ENCODE assay signal across 9 mouse cellular contexts in genomic region chr1:152555944-152556573, GRCm38 (mm10).
DNase-seq lines count a peak whose midpoint lies in the region; ATAC-seq and TF ChIP-seq lines count a peak whose summit lies in the region.
"Had no signal": no experiment of that assay in that cellular context is flagged by ENCODE, and none has a peak within 500 bp of the region (broad histone marks: within the 10 kb centered on the region; RNA-seq: fewer than 3 reads in every experiment).

No protein-coding gene starts in this region.

- no peak for TF ChIP-seq CTCF in testis, adult 2 months (IDR thresholded peaks at IDR 0.05; ENCODE audit: control insufficient read depth, insufficient read depth, insufficient replicate concordance, low read depth, low read length)

- H3K36me3 ChIP-seq in intestine, embryonic 15.5 days = 0 out of 2 replicates have a peak, but pooled peaks cover 3% of the 10 kb centered on the region
- peaks cover 10% of the 10 kb centered on the region; the same call in 1 of the 2 replicates for H3K36me3 ChIP-seq in limb, embryonic 12.5 days
- no peaks in the 10 kb centered on the region for H3K36me3 ChIP-seq in midbrain, embryonic 14.5 days (ENCODE audit: control insufficient read depth, insufficient read depth, low read length)
- no peaks in the 10 kb centered on the region; the same call in 1 of the 2 replicates for H3K36me3 ChIP-seq in testis, adult 2 months (ENCODE audit: control insufficient read depth, insufficient read depth, low read length)

- H3K27me3 ChIP-seq in intestine, embryonic 15.5 days (replicated peaks) = no peaks in the 10 kb centered on the region
- no peaks in the 10 kb centered on the region for H3K27me3 ChIP-seq in limb, embryonic 12.5 days
- no peaks in the 10 kb centered on the region for H3K27me3 ChIP-seq in midbrain, embryonic 14.5 days (ENCODE audit: control insufficient read depth, insufficient read depth, low read length)
- no peaks in the 10 kb centered on the region for H3K27me3 ChIP-seq in testis, adult 2 months (ENCODE audit: control insufficient read depth, insufficient read depth, low read length)

- DNase-seq in R1 (ENCODE audit: low read depth, low spot score) = peak; percentile 31
- peak; percentile 65 for DNase-seq in embryo, embryonic 9.5 days (ENCODE audit: extremely low spot score)
- peak; percentile 60 to 83 for DNase-seq in gastrocnemius, postnatal 4 days (ENCODE audit: low spot score in 2 of 2)
- peak; percentile 72 for DNase-seq in midbrain, embryonic 14.5 days
- no peak for DNase-seq in cerebellum, adult 11-12 months

- WGBS in intestine, embryonic 15.5 days = 20% methylated on average over 7 of the region's 7 CpGs
- 25% methylated on average over 7 of the region's 7 CpGs for WGBS in limb, embryonic 12.5 days
- 10% methylated on average over 7 of the region's 7 CpGs for whole genome bisulfite sequencing in midbrain, embryonic 14.5 days

- H3K4me2 ChIP-seq in intestine, embryonic 15.5 days (replicated peaks) = 0 out of 2 replicates have a peak overlapping the region, but pooled peaks have one; percentile 13
- H3K4me2 ChIP-seq in limb, embryonic 12.5 days = no peak overlapping the region; the same call in 1 of the 2 replicates
- H3K4me2 ChIP-seq in midbrain, embryonic 14.5 days (ENCODE audit: low read length) = peak overlapping the region; percentile 22; the same call in 1 of the 2 replicates

- no peak for TF ChIP-seq POLR2A in testis, adult 2 months (IDR thresholded peaks at IDR 0.05; ENCODE audit: control insufficient read depth, low read depth, low read length)

- peak; percentile 91 for ATAC-seq in intestine, embryonic 15.5 days
- peak; percentile 86 for ATAC-seq in limb, embryonic 12.5 days (ENCODE audit: insufficient number of reproducible peaks, insufficient read depth, low FRiP score, low TSS enrichment, low read depth)
- ATAC-seq in midbrain, embryonic 14.5 days (ENCODE audit: low FRiP score, low TSS enrichment) = peak; percentile 71; the same call in 1 of the 2 replicates

- H3K9ac ChIP-seq in intestine, embryonic 15.5 days = no peak overlapping the region
- no peak overlapping the region; the same call in 1 of the 2 replicates for H3K9ac ChIP-seq in limb, embryonic 12.5 days (replicated peaks)
- H3K9ac ChIP-seq in midbrain, embryonic 14.5 days (replicated peaks; ENCODE audit: low read length) = no peak overlapping the region
- H3K9ac ChIP-seq: liver, embryonic 14.5 days had no signal

- no peaks in the 10 kb centered on the region for H3K9me3 ChIP-seq in intestine, embryonic 15.5 days
- H3K9me3 ChIP-seq in limb, embryonic 12.5 days = no peaks in the 10 kb centered on the region
- H3K9me3 ChIP-seq in midbrain, embryonic 14.5 days (ENCODE audit: control insufficient read depth, low read length) = no peaks in the 10 kb centered on the region

- H3K27ac ChIP-seq in intestine, embryonic 15.5 days = peak overlapping the region; percentile 91
- H3K27ac ChIP-seq in limb, embryonic 12.5 days = peak overlapping the region; percentile 82
- peak overlapping the region; percentile 52 for H3K27ac ChIP-seq in midbrain, embryonic 14.5 days (replicated peaks; ENCODE audit: low read depth, low read length)
- H3K27ac ChIP-seq in testis, adult 2 months (ENCODE audit: control insufficient read depth, insufficient read depth, low read depth, low read length) = peak overlapping the region; percentile 48; the same call in 1 of the 2 replicates
- H3K27ac ChIP-seq: liver, embryonic 14.5 days had no signal

- H3K4me3 ChIP-seq in intestine, embryonic 15.5 days (replicated peaks) = no peak overlapping the region
- H3K4me3 ChIP-seq in limb, embryonic 12.5 days (replicated peaks) = no peak overlapping the region
- no peak overlapping the region for H3K4me3 ChIP-seq in midbrain, embryonic 14.5 days (replicated peaks; ENCODE audit: low read depth, low read length)
- no peak overlapping the region for H3K4me3 ChIP-seq in testis, adult 2 months (ENCODE audit: control insufficient read depth, low read depth, low read length)

- peaks cover 21% of the 10 kb centered on the region for H3K4me1 ChIP-seq in intestine, embryonic 15.5 days (replicated peaks)
- peaks cover 54% of the 10 kb centered on the region for H3K4me1 ChIP-seq in limb, embryonic 12.5 days (replicated peaks)
- H3K4me1 ChIP-seq in midbrain, embryonic 14.5 days (ENCODE audit: control insufficient read depth, insufficient read depth, low read length) = peaks cover 8% of the 10 kb centered on the region; the same call in 1 of the 2 replicates
- H3K4me1 ChIP-seq in testis, adult 2 months (ENCODE audit: control insufficient read depth, insufficient read depth, low read length) = peaks cover 2% of the 10 kb centered on the region; the same call in 1 of the 2 replicates
